Mouse (Mus musculus) v-Abl transformed pro-B cells (cell line): ENCODE data around the gene Olig1.

Experiments
- in situ Hi-C, 2 experiments: fragments of 400-800 bp; cut with MboI; formaldehyde crosslinking; loops; one replicate each; pipeline ENCODE4 v1.15.1; 2025; ENCODE audit not compliant: unreplicated experiment in 2 of 2

The Olig1 gene

GRCm38 (mm10) chr16:91303776-91304709 is 34.5 kb downstream of the Olig1 start:
- in situ Hi-C loops, result loop anchor here in 1 of 2 experiments (25.0 kb wide), 1 partner anchor 942 kb away; no protein-coding TSS in a partner anchor

DNA sequence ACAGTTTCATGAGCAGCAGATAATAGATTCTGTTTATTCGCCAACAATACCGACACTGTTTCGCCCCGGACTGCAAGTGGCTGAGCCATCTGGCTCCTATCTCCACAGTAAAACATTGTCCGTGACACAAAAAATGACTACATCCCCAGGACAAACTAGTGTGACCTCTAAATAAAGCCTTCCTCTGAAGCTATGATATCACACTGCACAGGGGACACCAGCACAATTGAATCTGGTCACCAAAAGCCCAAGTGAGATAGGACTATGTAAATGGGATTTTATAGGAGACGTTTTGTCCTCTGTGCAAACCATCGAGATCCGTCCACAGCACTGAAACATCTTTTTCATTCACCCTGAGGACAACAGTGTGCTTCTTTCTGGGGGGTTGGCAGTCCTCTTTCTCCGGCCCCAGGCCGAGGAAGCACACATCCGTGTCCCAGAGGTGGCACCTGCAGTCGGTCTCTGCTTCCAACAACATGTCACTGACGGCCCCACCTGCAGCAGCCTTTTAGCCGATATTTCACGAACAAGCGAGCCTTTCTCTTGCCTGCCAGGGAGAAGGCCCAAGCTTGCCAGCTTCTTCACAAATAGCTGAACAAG is 36.0 kb downstream of the Olig1 start:
- in situ Hi-C loops, result loop anchor here in 1 of 2 experiments (25.0 kb wide), 1 partner anchor 943 kb away; no protein-coding TSS in a partner anchor

GRCm38 (mm10) chr16:91309872-91310271 is 40.3 kb downstream of the Olig1 start:
- in situ Hi-C loops, result loop anchor here in 1 of 2 experiments (25.0 kb wide), 1 partner anchor 948 kb away; no protein-coding TSS in a partner anchor

- in situ Hi-C loops, result loop anchor here in 1 of 2 experiments (25.0 kb wide), 1 partner anchor 951 kb away; no protein-coding TSS in a partner anchor
These were observed 43.3 kb downstream of the Olig1 start for GRCm38 (mm10) chr16:91312921-91313320.

DNA sequence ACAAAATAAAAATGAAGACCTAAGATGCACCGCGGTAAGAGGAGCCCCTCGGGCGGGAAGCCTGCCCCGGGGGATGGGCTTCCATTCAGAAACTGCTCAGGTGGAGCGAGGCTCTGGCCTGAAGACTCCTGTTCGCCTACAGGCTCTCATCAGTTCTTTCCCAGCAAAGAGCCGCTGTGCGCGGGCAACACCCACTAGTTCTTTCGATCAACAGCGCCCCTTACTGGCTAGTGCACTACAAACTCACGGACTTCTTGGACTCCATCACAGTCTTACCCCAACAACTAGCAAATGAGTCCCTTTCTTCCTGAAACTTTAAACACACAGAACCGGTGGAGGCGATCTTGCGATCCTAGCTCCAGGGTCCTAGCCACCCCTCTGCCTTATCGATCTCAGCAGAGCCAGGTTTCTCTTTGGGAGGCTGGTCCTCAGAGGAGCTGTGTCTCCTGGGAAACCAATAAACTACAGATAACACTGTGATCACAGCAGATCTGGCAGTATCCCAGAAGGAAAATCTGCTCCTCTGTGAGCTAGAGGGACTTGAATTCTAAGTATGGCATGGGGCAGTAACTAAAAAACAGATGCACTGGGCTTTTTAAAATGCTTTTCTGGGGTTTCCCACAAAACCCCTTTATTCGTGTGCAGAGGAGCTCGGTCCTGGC is 44.7 kb downstream of the Olig1 start:
- in situ Hi-C loops, result loop anchor here in 1 of 2 experiments (25.0 kb wide), 1 partner anchor 952 kb away; no protein-coding TSS in a partner anchor

- in situ Hi-C loops, result loop anchor here in 1 of 2 experiments (25.0 kb wide), 1 partner anchor 958 kb away; no protein-coding TSS in a partner anchor
These were observed 50.6 kb downstream of the Olig1 start for GRCm38 (mm10) chr16:91320191-91320590.

DNA sequence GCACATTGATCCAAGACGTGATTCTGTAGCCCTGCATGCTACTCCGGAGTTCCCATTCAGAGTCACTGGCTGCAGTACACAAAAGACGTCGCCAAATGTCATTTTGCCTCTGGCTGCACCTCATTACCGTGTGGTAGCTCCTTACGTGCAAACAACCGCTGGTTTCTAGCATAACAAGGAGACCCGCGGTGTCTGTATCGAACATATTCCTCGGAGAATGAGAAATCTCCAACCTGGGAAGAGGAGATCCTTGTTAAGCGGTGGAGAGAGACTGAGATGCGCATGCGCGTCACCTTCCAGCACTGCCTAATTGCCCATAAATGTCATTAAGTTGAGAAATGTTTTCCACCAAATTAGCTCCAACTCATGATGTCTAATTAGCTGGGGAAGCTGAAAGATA is 51.0 kb downstream of the Olig1 start:
- in situ Hi-C loops, result loop anchor here in 1 of 2 experiments (25.0 kb wide), 1 partner anchor 958 kb away; no protein-coding TSS in a partner anchor
